Mouse (Mus musculus): ENCODE results near the gene Yipf4. TPM values are rescaled to one million over a fixed set of nuclear protein-coding genes. Genes with fewer than 3 reads are reported as not detected.

Gene Yipf4
- polyA plus RNA-seq (2012; rRNA removed), result 38.8 and 46.7 TPM in 2 replicates

DNA sequence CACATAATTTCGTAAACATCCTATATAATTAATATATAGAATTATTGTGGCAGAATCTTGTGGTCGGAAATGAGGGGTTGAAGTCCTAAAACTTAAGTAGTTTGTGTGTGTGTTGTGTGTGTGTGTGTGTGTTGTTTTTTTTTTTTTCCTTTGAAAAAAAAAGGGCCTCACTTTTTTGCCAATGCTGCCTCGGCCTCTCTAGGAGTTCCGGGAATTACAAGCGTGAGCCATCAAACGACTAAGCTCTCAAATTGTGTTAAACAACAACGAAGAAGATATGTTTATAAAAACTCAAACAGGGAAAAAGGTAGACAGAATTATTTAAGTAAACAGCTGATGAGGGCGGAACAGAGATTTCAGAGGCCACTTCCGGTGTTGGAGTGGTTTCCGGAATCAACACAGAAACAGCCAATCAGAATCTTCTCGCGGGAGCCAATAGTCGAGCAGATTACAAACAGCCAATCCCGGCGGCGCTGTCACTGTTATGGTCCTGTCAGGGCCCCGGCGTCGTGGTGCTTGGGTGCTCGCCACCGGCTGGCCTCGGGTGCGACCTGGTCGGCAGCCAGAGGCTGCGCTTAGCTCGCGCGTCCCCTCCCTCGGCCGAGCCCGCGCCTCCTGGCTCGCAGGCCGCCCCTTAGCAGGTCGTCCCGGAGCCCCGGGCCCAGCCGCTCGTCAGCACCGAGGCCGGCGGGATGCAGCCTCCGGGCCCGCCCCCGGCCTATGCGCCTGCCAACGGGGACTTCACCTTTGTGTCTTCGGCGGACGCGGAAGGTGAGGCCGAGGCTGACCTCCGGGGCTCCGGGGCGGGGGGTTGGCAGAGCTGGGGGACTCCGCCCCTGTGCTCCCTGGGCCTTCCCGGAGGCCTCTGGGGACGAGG, at the start of gene Yipf4:
Yipf4 (plus strand) TSS at position 470 of the 877 bp plus-strand sequence.
- Histone ChIP-seq H3K4me1 (ENCODE audit: control insufficient read depth, insufficient read depth, low read length) (no peaks in the 10 kb centered on the region), H3K27ac (ENCODE audit: insufficient read depth, low read length) (peak within 1 kb of the TSS; percentile 85), H3K4me3 (ENCODE audit: insufficient read depth, low read length) (peak within 1 kb of the TSS; percentile 57)
- TF ChIP-seq POLR2A (IDR thresholded peaks at IDR 0.05; ENCODE audit: extremely low read depth, insufficient read depth, low read length) (peak; percentile 74; the same call in 1 of the 2 replicates), CTCF (IDR thresholded peaks at IDR 0.05; ENCODE audit: extremely low read depth, insufficient read depth, low read length) (no peak)

DNA sequence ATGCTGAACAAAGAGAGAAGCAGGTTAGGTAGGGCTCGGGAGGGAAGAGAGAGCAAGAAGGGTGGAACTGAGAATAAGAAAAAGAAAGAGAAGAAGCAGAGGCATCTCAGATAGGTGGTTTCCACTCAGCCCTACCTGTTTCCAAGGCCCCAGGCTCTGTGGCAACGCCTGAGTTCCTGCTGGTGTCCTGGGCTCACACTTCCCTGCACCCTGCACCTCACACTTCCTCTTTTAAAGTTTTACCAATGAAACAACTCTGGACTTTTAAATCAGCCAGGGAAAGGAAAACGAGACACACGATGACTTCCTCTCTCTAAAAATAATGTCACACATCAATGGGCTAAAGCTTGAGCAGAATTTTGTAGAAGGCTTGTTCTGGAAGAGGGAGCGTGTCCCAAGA, 48.8 kb upstream of the Yipf4 start:
- Histone ChIP-seq H3K4me1 (ENCODE audit: control insufficient read depth, insufficient read depth, low read length) (peaks cover 1% of the 10 kb centered on the region; the same call in 1 of the 2 replicates), H3K27ac (ENCODE audit: insufficient read depth, low read length) (no peak overlapping the region), H3K4me3 (ENCODE audit: insufficient read depth, low read length) (no peak overlapping the region)
- TF ChIP-seq CTCF (IDR thresholded peaks at IDR 0.05; ENCODE audit: extremely low read depth, insufficient read depth, low read length) (no peak), POLR2A (IDR thresholded peaks at IDR 0.05; ENCODE audit: extremely low read depth, insufficient read depth, low read length) (no peak)

DNA sequence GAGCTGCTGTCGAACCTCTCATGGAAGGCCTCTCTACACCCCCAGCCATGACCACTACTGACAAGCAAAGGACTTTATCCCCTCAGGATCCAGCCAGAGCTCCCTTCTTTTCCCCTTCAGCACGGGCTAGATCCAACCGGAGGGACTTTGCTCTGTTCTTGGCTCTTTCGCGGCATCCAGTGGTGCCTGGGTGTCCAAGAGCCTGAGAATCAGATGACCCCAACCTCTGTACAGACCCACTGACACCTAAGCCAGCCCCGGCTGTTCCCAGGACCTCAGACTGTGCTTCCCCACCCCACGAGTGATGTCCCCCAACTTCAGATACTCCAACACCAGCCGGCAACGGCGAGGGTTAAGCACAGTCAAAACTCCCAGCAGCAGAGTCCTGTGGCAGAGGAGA, 39.5 kb upstream of the Yipf4 start:
- H3K4me1 ChIP-seq (ENCODE audit: control insufficient read depth, insufficient read depth, low read length), result no peaks in the 10 kb centered on the region
- no peak overlapping the region for H3K27ac ChIP-seq (ENCODE audit: insufficient read depth, low read length)
- no peak overlapping the region for H3K4me3 ChIP-seq (ENCODE audit: insufficient read depth, low read length)
- TF ChIP-seq CTCF (IDR thresholded peaks at IDR 0.05; ENCODE audit: extremely low read depth, insufficient read depth, low read length), result no peak
- no peak for TF ChIP-seq POLR2A (IDR thresholded peaks at IDR 0.05; ENCODE audit: extremely low read depth, insufficient read depth, low read length)

DNA sequence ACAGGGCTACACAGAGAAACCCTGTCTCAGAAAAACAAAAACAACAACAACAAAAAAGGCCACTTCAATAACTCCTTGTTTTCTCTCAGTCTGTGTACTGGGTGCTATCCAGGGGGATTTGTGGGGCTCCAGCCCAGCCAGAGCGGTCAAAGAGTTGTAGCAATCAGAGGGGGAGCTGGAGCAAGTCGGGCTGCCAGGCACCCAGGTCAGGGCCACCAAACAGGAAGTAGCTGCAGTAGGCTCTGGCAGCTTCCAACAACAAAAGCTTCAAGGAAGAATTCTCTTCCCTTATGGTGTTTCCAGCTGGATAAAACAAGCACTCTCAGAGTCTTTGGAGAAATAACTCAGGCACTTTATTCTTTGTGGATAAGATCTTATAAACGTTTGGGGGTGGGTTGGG, 35.4 kb upstream of the Yipf4 start:
- no peak for TF ChIP-seq CTCF (IDR thresholded peaks at IDR 0.05; ENCODE audit: extremely low read depth, insufficient read depth, low read length)
- TF ChIP-seq POLR2A (IDR thresholded peaks at IDR 0.05; ENCODE audit: extremely low read depth, insufficient read depth, low read length), result no peak
- Histone ChIP-seq H3K4me1 (ENCODE audit: control insufficient read depth, insufficient read depth, low read length) (no peaks in the 10 kb centered on the region), H3K4me3 (ENCODE audit: insufficient read depth, low read length) (no peak overlapping the region), H3K27ac (ENCODE audit: insufficient read depth, low read length) (no peak overlapping the region)

DNA sequence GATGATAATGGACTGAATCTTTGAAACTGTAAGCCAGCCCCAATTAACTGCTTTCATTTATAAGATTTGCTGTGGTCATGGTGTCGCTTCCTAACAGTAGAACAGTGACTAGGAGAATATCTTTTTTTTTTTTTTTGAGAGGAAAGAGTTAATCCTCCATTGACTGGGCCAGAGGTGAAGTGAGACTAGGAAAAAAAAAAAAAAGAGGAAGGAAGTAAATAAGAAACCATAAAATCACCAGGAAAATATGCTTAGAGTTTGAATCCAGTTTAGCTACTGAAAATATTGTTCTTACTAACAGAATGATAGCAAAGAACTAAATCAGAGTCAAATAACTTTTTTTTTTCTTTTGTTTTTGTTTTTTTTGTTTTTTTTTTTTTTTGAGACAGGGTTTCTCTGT, 34.6 kb upstream of the Yipf4 start:
- Histone ChIP-seq H3K27ac (ENCODE audit: insufficient read depth, low read length) (no peak overlapping the region), H3K4me3 (ENCODE audit: insufficient read depth, low read length) (no peak overlapping the region), H3K4me1 (ENCODE audit: control insufficient read depth, insufficient read depth, low read length) (no peaks in the 10 kb centered on the region)
- no peak for TF ChIP-seq CTCF (IDR thresholded peaks at IDR 0.05; ENCODE audit: extremely low read depth, insufficient read depth, low read length)
- no peak for TF ChIP-seq POLR2A (IDR thresholded peaks at IDR 0.05; ENCODE audit: extremely low read depth, insufficient read depth, low read length)

DNA sequence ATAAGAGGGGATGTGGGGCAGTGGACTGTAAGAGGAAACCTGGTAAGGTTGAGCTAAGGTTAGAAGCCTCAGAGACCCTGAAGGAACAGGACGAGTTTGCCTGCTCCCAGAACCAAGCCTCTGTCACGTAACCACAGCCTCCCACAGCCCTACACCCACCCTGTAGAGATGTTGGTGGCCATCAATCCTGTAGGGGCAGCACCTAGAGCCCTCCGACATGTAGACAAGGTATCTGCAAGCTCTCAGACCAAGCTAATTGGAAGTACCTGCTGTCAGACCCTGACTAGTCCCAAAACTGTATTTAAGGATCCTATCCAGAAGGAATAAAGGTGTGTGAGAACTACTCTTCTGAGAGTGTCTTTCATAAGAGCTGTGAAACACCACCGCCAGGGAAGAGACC, 33.9 kb upstream of the Yipf4 start:
- H3K4me3 ChIP-seq (ENCODE audit: insufficient read depth, low read length), result no peak overlapping the region
- no peak overlapping the region for H3K27ac ChIP-seq (ENCODE audit: insufficient read depth, low read length)
- no peaks in the 10 kb centered on the region for H3K4me1 ChIP-seq (ENCODE audit: control insufficient read depth, insufficient read depth, low read length)
- TF ChIP-seq CTCF (IDR thresholded peaks at IDR 0.05; ENCODE audit: extremely low read depth, insufficient read depth, low read length) (no peak), POLR2A (IDR thresholded peaks at IDR 0.05; ENCODE audit: extremely low read depth, insufficient read depth, low read length) (no peak)

DNA sequence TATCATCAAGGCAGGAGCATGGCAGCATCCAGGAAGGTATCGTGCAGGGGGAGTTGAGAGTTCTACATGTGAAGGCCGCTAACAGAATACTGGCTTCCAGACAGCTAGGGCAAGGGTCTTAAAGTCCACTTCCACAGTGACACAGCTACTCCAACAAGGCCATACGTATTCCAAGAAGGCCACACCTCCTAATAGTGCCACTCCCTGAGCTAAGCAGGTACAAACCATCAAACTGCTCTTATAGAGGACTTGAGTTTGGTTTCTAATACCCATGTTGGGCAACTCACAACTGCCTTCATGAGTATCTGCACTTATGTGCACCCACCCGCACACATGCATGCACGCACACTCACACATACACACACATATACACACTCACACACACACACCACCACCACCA, 32.5 kb upstream of the Yipf4 start:
- Histone ChIP-seq H3K4me1 (ENCODE audit: control insufficient read depth, insufficient read depth, low read length) (no peaks in the 10 kb centered on the region), H3K27ac (ENCODE audit: insufficient read depth, low read length) (no peak overlapping the region)
- no peak for TF ChIP-seq POLR2A (IDR thresholded peaks at IDR 0.05; ENCODE audit: extremely low read depth, insufficient read depth, low read length)
- TF ChIP-seq CTCF (IDR thresholded peaks at IDR 0.05; ENCODE audit: extremely low read depth, insufficient read depth, low read length), result no peak

DNA sequence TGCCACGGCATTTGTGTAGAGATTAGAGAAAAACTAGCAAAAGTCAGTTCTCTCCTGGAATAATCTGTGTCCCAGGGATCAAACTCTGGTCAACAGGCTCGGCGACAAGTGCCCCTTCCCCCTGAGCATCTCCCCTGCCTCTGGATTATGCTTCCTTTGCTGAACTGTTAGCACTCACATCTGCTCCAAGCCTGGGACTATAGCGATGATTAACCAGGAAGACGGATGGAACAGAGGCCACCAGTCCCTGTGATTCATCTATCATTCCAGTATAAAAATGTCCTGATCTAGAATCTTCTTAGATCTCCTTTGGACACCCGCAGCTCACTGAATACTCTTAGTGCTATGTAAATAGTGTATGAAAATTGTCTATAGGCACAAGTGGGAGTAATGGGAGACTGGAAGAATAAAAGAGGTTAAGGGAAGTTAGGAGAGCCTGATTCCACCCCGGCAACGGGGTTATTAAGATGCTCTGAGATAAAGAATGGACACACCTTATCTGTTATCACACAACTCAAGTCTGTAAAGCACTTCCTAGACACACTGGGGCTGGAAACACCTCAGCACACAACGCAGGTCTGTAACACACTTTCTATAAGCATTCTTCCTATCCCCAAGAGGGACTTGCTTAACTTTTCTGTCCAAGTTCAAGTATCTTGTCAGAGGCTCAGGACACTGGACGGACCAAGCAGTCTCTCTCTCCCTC, 31.2 kb upstream of the Yipf4 start:
- no peak for TF ChIP-seq POLR2A (IDR thresholded peaks at IDR 0.05; ENCODE audit: extremely low read depth, insufficient read depth, low read length)
- H3K4me3 ChIP-seq (ENCODE audit: insufficient read depth, low read length), result no peak overlapping the region
- H3K4me1 ChIP-seq (ENCODE audit: control insufficient read depth, insufficient read depth, low read length), result no peaks in the 10 kb centered on the region
- no peak overlapping the region for H3K27ac ChIP-seq (ENCODE audit: insufficient read depth, low read length)

More for the DNA sequence above, 32.5 kb upstream of the Yipf4 start:
- no peak overlapping the region for H3K4me3 ChIP-seq (ENCODE audit: insufficient read depth, low read length)

DNA sequence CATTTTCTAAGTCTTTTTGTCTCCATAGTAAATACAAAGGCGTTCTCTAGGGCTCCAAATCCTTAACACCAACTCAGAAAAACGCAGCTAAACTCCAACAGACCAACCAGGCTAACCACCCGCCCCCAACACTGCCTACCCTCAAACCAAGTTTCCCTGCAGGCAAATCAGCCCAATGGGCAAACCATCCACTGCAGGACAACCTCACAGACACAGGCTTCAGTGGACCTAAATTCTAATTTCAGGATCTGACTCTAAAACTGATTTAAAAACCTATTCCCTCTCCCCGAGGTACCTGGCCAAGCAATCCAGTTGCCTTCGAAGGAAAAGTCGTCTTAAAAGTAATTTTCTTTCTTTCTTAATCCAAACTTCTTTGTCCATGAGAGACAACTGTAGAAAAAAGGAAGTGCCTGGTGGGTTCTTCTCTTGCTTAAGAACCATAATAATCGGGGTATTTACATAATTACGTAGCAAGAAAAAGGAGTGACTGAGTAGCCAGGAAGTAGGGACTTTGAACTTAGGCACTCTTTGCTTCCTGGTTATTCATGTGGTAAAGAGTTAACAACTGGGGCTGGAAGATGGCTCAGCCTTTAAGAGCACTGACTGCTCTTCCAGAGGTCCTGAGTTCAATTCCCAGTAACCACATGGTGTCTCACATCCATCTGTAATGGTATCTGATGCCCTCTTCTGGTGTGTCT, 30.4 kb upstream of the Yipf4 start, which contains the start of gene Nlrc4:
Nlrc4 (minus strand) TSS at position 432 of the 698 bp plus-strand sequence.
- no peaks in the 10 kb centered on the region for H3K4me1 ChIP-seq (ENCODE audit: control insufficient read depth, insufficient read depth, low read length)
- H3K27ac ChIP-seq (ENCODE audit: insufficient read depth, low read length), result no peak within 1 kb of the TSS
- no peak for TF ChIP-seq CTCF (IDR thresholded peaks at IDR 0.05; ENCODE audit: extremely low read depth, insufficient read depth, low read length)
- TF ChIP-seq POLR2A (IDR thresholded peaks at IDR 0.05; ENCODE audit: extremely low read depth, insufficient read depth, low read length), result no peak
- no peak within 1 kb of the TSS for H3K4me3 ChIP-seq (ENCODE audit: insufficient read depth, low read length)

Data from cortical plate, adult 2 months (tissue).